Mouse (Mus musculus): ENCODE data around the gene Bbx. TPM values are rescaled to one million over a fixed set of nuclear protein-coding genes. Genes with fewer than 3 reads are reported as not detected.
A peak's percentile ranks its signal among the peaks of the same experiment; 100 is the strongest.

Bbx gene
- total and polyA plus RNA-seq, 3 experiments: 3.6 to 14.7 (median 13.4) TPM

DNA sequence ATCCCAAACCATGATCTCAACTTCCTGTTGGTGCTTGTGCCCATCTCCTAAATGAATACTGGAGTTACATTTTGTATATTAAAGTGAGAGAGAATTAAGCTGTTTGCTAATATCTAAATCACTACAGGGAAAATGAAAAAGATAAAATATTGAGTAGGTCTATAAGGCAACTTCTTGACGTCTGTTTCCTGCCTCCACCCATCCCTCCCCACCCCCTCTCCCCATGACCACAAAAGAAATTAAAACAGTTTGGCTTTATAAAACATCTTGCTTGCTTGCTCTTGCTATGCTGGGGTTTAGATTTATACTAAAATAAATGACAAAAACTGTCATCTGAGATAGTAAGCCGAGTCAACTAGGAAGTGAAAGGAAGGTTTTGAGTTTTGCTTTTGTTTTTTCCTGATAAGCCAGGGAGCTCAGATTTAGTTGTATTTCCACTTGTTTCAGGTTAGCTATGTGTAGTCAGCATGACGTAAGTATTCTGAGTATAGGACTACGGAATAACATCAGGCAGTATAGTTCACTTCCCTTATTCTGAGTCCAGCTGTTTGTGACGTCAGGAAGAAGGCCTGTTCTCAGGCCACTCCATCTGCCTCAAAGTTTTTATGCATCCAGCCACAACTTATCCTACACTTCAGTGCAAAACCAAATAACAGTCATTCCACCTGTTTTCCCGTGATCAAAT lies 36.1 kb downstream of the Bbx start:
- intact Hi-C loops (cut with DNase I): no loop called here
- Histone ChIP-seq H3K36me3 (ENCODE audit: control insufficient read depth, insufficient read depth, low read length) (no peaks in the 10 kb centered on the region), H3K27ac (no peak overlapping the region), H3K4me1 (ENCODE audit: control insufficient read depth, insufficient read depth, low read length) (no peaks in the 10 kb centered on the region; the same call in 1 of the 2 replicates), H3K4me3 (no peak overlapping the region), H3K9ac (ENCODE audit: low read depth, low read length) (no peak overlapping the region), H3K27me3 (ENCODE audit: control insufficient read depth, insufficient read depth, low read length) (no peaks in the 10 kb centered on the region), H3K79me2 (replicated peaks; ENCODE audit: control insufficient read depth, insufficient read depth, low read length) (no peaks in the 10 kb centered on the region)
- 46% methylated on average over 6 of the region's 6 CpGs for WGBS
- no peak for DNase-seq
- TF ChIP-seq CTCF (IDR thresholded peaks at IDR 0.05): no peak
- no peak for TF ChIP-seq EP300 (IDR thresholded peaks at IDR 0.05; ENCODE audit: insufficient read depth, low read depth, low read length)
- no peak for TF ChIP-seq POLR2A (IDR thresholded peaks at IDR 0.05; ENCODE audit: insufficient read depth, low read depth, low read length)

DNA sequence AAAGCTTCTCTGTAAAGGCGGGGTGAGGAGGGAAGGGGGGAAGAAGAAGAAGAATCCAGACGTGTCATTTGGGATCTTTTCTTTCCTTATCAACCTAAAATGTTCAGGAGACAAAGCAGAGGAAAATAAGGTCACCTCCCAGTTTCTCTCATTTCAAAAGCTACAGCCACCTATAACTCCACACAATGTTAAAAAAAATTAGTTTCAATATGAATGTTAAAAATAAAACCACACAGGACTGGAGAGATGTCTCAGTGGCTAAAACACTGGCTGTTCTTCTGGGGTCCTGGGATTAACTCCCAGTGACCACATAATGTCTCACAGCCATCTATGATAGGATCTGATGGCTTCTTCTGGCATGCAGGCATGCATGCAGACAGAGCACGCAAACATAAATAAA lies 43.7 kb downstream of the Bbx start:
- no peak overlapping the region for H3K4me3 ChIP-seq
- 0 out of 2 replicates have a peak, but pooled peaks cover 1% of the 10 kb centered on the region for H3K79me2 ChIP-seq (replicated peaks; ENCODE audit: control insufficient read depth, insufficient read depth, low read length)
- no peak for DNase-seq
- intact Hi-C loops (cut with DNase I): no loop called here
- H3K27me3 ChIP-seq (ENCODE audit: control insufficient read depth, insufficient read depth, low read length): no peaks in the 10 kb centered on the region
- no peak overlapping the region for H3K27ac ChIP-seq
- H3K4me1 ChIP-seq (ENCODE audit: control insufficient read depth, insufficient read depth, low read length): no peaks in the 10 kb centered on the region
- no peak for TF ChIP-seq EP300 (IDR thresholded peaks at IDR 0.05; ENCODE audit: insufficient read depth, low read depth, low read length)
- no peak for TF ChIP-seq CTCF (IDR thresholded peaks at IDR 0.05)
- H3K9ac ChIP-seq (ENCODE audit: low read depth, low read length): no peak overlapping the region
- WGBS: 71% methylated on average over 3 of the region's 3 CpGs
- H3K36me3 ChIP-seq (ENCODE audit: control insufficient read depth, insufficient read depth, low read length): no peaks in the 10 kb centered on the region

DNA sequence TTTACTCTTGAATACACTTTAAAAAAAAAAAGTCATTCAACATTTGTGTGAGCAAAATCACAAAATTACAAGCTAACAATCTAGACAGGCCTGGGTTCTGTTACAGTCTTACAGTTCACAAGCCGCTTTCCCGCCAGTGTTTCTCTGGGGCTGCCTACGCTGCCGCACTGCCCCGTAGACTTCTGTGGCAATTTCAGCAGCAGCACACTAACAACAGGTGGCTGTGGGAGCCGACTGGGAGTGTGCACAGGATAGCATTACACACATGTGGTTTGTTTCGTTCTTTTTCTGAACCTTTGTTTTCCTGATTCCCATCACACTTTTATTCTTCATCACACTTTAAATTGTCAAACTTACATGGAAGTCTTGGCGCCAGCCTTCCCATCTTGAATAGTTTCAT lies 48.6 kb downstream of the Bbx start:
- no peak for DNase-seq
- Histone ChIP-seq H3K4me3 (no peak overlapping the region), H3K9ac (ENCODE audit: low read depth, low read length) (no peak overlapping the region), H3K79me2 (replicated peaks; ENCODE audit: control insufficient read depth, insufficient read depth, low read length) (0 out of 2 replicates have a peak, but pooled peaks cover 1% of the 10 kb centered on the region), H3K27ac (no peak overlapping the region), H3K36me3 (ENCODE audit: control insufficient read depth, insufficient read depth, low read length) (no peaks in the 10 kb centered on the region), H3K4me1 (ENCODE audit: control insufficient read depth, insufficient read depth, low read length) (no peaks in the 10 kb centered on the region), H3K27me3 (ENCODE audit: control insufficient read depth, insufficient read depth, low read length) (no peaks in the 10 kb centered on the region)
- TF ChIP-seq CTCF (IDR thresholded peaks at IDR 0.05) (no peak), POLR2A (IDR thresholded peaks at IDR 0.05; ENCODE audit: insufficient read depth, low read depth, low read length) (no peak)
- intact Hi-C loops (cut with DNase I): loop anchor here (5.0 kb wide), 1 partner anchor 49 kb away; the partner anchor contains the start of gene Bbx
- WGBS: 97% methylated on average over 8 of the region's 8 CpGs

DNA sequence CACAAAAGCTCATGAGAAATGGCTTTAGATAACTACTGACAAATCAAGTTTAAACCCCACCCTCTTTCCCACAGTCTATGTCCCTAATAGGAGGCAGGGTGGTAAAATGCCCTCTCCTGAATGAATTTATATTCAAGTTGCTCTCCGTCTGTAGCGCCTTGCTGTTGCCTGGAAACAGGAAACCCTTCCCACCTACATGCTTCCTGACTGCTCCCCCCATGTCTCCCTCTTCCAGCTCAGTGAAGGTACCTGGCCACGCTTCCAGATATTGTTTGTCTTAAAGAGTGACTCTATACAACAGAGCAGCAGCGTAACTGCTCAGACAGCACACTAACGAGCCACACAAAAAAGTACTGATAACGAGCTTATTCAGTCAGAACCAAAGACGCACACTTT lies 50.8 kb downstream of the Bbx start:
- no peaks in the 10 kb centered on the region for H3K79me2 ChIP-seq (replicated peaks; ENCODE audit: control insufficient read depth, insufficient read depth, low read length)
- DNase-seq: no peak
- peak overlapping the region; percentile 21; the same call in 1 of the 2 replicates for H3K4me3 ChIP-seq
- no peaks in the 10 kb centered on the region for H3K4me1 ChIP-seq (ENCODE audit: control insufficient read depth, insufficient read depth, low read length)
- H3K9ac ChIP-seq (ENCODE audit: low read depth, low read length): no peak overlapping the region
- intact Hi-C loops (cut with DNase I): loop anchor here (2.0 to 5.0 kb wide), 2 partner anchors 51 to 355 kb away; partner anchors contain the start of gene Bbx
- H3K36me3 ChIP-seq (ENCODE audit: control insufficient read depth, insufficient read depth, low read length): no peaks in the 10 kb centered on the region
- TF ChIP-seq EP300 (IDR thresholded peaks at IDR 0.05; ENCODE audit: insufficient read depth, low read depth, low read length): no peak
- TF ChIP-seq CTCF (IDR thresholded peaks at IDR 0.05): no peak
- TF ChIP-seq POLR2A (IDR thresholded peaks at IDR 0.05; ENCODE audit: insufficient read depth, low read depth, low read length): no peak
- H3K27me3 ChIP-seq (ENCODE audit: control insufficient read depth, insufficient read depth, low read length): no peaks in the 10 kb centered on the region
- 0 out of 2 replicates have a peak overlapping the region, but pooled peaks have one; percentile 15 for H3K27ac ChIP-seq
- WGBS: 41% methylated on average over 7 of the region's 7 CpGs

DNA sequence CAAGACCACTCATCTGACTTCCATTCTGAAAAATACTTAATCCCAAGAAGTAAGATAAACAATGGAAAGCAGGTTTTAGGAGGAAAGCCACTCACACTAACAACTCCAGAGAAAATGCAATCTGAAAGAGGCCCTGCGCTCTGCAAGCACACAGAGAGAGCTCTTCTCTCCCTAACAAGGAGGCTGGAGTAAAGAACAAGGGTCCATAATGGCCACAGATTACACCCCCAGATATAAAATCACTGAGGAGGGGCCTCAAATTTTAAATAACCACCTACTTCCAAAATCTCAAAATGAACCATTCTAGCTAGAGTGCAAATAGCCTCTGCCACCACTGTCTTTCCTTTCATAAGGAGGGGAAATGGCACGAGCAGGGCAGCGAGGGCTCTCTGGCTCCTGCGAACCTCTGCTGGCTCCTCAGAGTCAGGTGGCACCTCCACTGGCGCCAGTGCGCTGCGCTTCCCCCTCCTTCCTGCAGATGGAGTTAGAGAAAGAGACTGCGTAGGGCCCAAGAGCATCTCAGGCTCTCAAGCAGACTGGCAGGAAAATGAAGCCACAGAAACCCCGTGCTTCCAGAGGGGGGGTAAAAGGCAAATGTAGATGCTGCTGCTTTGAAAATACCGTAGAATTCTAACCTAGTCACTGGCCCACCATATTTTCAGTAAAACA lies 51.4 kb downstream of the Bbx start:
- no peaks in the 10 kb centered on the region for H3K4me1 ChIP-seq (ENCODE audit: control insufficient read depth, insufficient read depth, low read length)
- H3K4me3 ChIP-seq: peak overlapping the region; percentile 21; the same call in 1 of the 2 replicates
- 32% methylated on average over 10 of the region's 10 CpGs for WGBS
- no peaks in the 10 kb centered on the region for H3K27me3 ChIP-seq (ENCODE audit: control insufficient read depth, insufficient read depth, low read length)
- H3K9ac ChIP-seq (ENCODE audit: low read depth, low read length): no peak overlapping the region
- H3K79me2 ChIP-seq (replicated peaks; ENCODE audit: control insufficient read depth, insufficient read depth, low read length): no peaks in the 10 kb centered on the region
- DNase-seq: peak; percentile 61 to 72
- TF ChIP-seq CTCF (IDR thresholded peaks at IDR 0.05) (peak; percentile 84), EP300 (IDR thresholded peaks at IDR 0.05; ENCODE audit: insufficient read depth, low read depth, low read length) (no peak)
- H3K36me3 ChIP-seq (ENCODE audit: control insufficient read depth, insufficient read depth, low read length): no peaks in the 10 kb centered on the region
- intact Hi-C loops (cut with DNase I): loop anchor here (2.0 to 5.0 kb wide), 2 partner anchors 51 to 356 kb away; partner anchors contain the start of gene Bbx
- 0 out of 2 replicates have a peak overlapping the region, but pooled peaks have one; percentile 15 for H3K27ac ChIP-seq

DNA sequence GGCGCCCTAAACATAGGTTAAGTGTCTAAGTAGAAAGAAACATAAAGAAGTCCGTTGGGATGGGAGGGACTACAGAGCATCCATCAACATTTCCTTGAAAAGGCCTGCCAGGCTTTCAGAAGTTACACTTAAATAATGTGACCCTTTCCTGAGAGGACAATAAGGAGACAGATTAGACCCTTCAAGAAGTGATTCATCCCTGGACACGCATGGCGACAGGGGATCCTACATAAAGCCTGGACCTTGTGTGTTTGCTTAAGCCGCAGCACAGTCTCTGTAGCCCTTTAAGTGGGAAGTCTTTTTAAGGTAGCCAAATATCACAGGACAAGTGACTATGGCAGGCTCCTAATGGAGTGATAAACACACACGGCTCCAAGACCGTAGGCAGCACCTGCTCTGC lies 52.0 kb downstream of the Bbx start:
- no peaks in the 10 kb centered on the region for H3K79me2 ChIP-seq (replicated peaks; ENCODE audit: control insufficient read depth, insufficient read depth, low read length)
- TF ChIP-seq EP300 (IDR thresholded peaks at IDR 0.05; ENCODE audit: insufficient read depth, low read depth, low read length) (no peak), CTCF (IDR thresholded peaks at IDR 0.05) (no peak), POLR2A (IDR thresholded peaks at IDR 0.05; ENCODE audit: insufficient read depth, low read depth, low read length) (no peak)
- DNase-seq: no peak
- H3K27me3 ChIP-seq (ENCODE audit: control insufficient read depth, insufficient read depth, low read length): no peaks in the 10 kb centered on the region
- intact Hi-C loops (cut with DNase I): loop anchor here (2.0 to 5.0 kb wide), 2 partner anchors 52 to 357 kb away; partner anchors contain the start of gene Bbx
- no peaks in the 10 kb centered on the region for H3K4me1 ChIP-seq (ENCODE audit: control insufficient read depth, insufficient read depth, low read length)
- H3K27ac ChIP-seq: no peak overlapping the region
- no peak overlapping the region for H3K4me3 ChIP-seq
- no peaks in the 10 kb centered on the region for H3K36me3 ChIP-seq (ENCODE audit: control insufficient read depth, insufficient read depth, low read length)
- WGBS: 76% methylated on average over 7 of the region's 7 CpGs
- no peak overlapping the region for H3K9ac ChIP-seq (ENCODE audit: low read depth, low read length)
